Mouse (Mus musculus) G1E (cell line): Measurements from ENCODE around the gene Mapt. TPM values are rescaled to one million over a fixed set of nuclear protein-coding genes. Genes with fewer than 3 reads are reported as not detected.

Experiments
- ATAC-seq: 2 replicates; pipeline ENCODE4 v1.8.0; 2016; ENCODE audit warnings: mild to moderate bottlenecking; ENCODE audit not compliant: insufficient number of reproducible peaks, poor library complexity, low FRiP score, severe bottlenecking; ENCODE audit errors: extremely low read depth
- DNase-seq: peaks from one replicate; pipeline ENCODE4 v3.0.0; 2012; ENCODE audit warnings: low spot score
- H3K27me3 ChIP-seq: 2 replicates; pipeline ENCODE4 v1.6.1; 2012; ENCODE audit warnings: mild to moderate bottlenecking, low read length, inconsistent platforms; ENCODE audit not compliant: insufficient read depth
- H3K36me3 ChIP-seq: replicated peaks from 2 replicates; pipeline ENCODE3; 2012; ENCODE audit warnings: mild to moderate bottlenecking, inconsistent platforms
- H3K4me1 ChIP-seq: 2 replicates; pipeline ENCODE4 v1.6.1; 2012; ENCODE audit warnings: low read depth, low read length, inconsistent platforms, mixed read lengths; ENCODE audit not compliant: insufficient read depth
- H3K4me3 ChIP-seq: 2 replicates; pipeline ENCODE4 v1.5.1; 2012; ENCODE audit warnings: low read depth, mild to moderate bottlenecking, inconsistent platforms, low read length, moderate library complexity, mixed read lengths
- H3K9me3 ChIP-seq: replicated peaks from 2 replicates; pipeline ENCODE4 v1.6.1; 2012; ENCODE audit warnings: inconsistent platforms
- CTCF ChIP-seq: IDR thresholded peaks from 2 replicates; pipeline ENCODE4 v1.5.1; 2012; ENCODE audit warnings: low read depth, low read length, inconsistent platforms, mixed read lengths
- GATA1 ChIP-seq: IDR thresholded peaks from 2 replicates; pipeline ENCODE4 v1.6.1; 2012; ENCODE audit warnings: borderline replicate concordance, low read length, inconsistent platforms, mixed read lengths
- GATA2 ChIP-seq: IDR thresholded peaks from 2 replicates; pipeline ENCODE4 v1.6.1; 2012; ENCODE audit warnings: low read depth, low read length, inconsistent platforms, borderline replicate concordance
- POLR2AphosphoS5 ChIP-seq: IDR thresholded peaks from 2 replicates; pipeline ENCODE4 v1.6.1; 2012; ENCODE audit warnings: low read depth, low read length, inconsistent platforms; ENCODE audit not compliant: insufficient replicate concordance
- TAL1 ChIP-seq: conservative IDR thresholded peaks from 2 replicates; pipeline ENCODE4 v1.6.1; 2012; ENCODE audit warnings: low read depth, low read length, inconsistent platforms, mixed read lengths
- polyA plus RNA-seq: library from polyadenylated mRNA; stranded (reverse); fragments of >175 nt; gene quantifications from 2 replicates; pipeline ENCODE4 v1.2.3, GENCODE M21; 2012
- total RNA-seq, 2 experiments: library from RNA; stranded (forward) in 1 of 2; stranded (reverse) in 1 of 2; fragments of 200-1000 nt in 1 of 2; fragments of >200 nt in 1 of 2; fragmentation: Nextera tagmentation in 1 of 2; gene quantifications; 2 replicates each; pipeline ENCODE4 v1.2.3; 2014 to 2017

The Mapt gene
- total and polyA plus RNA-seq, 3 experiments: 1.2 to 7.6 (median 5.0) TPM

- no peaks in the 10 kb centered on the region for H3K27me3 ChIP-seq
- TF ChIP-seq POLR2AphosphoS5 (no peak), CTCF (no peak), TAL1 (no peak), GATA2 (no peak), GATA1 (no peak)
- peaks cover 57% of the 10 kb centered on the region for H3K36me3 ChIP-seq
- H3K4me3 ChIP-seq: no peak overlapping the region
- peaks cover 36% of the 10 kb centered on the region for H3K4me1 ChIP-seq
- DNase-seq: no peak
- H3K9me3 ChIP-seq: no peaks in the 10 kb centered on the region
- ATAC-seq: no peak; the same call in 1 of the 2 replicates
Measured at GRCm38 (mm10) chr11:104367486-104368190, 136.4 kb downstream of the Mapt start.

GRCm38 (mm10) chr11:104376291-104376690 lies 145.1 kb downstream of the Mapt start:
- no peak for DNase-seq
- no peaks in the 10 kb centered on the region for H3K27me3 ChIP-seq
- H3K9me3 ChIP-seq: no peaks in the 10 kb centered on the region
- H3K4me1 ChIP-seq: no peaks in the 10 kb centered on the region
- H3K4me3 ChIP-seq: no peak overlapping the region
- peaks cover 39% of the 10 kb centered on the region for H3K36me3 ChIP-seq
- TF ChIP-seq CTCF (no peak), GATA1 (no peak), TAL1 (no peak), POLR2AphosphoS5 (no peak), GATA2 (no peak)
- no peak for ATAC-seq

GRCm38 (mm10) chr11:104379635-104380034 lies 148.4 kb downstream of the Mapt start:
- no peak for TF ChIP-seq POLR2AphosphoS5
- no peak for TF ChIP-seq TAL1
- no peak for TF ChIP-seq GATA1
- no peak for TF ChIP-seq GATA2
- TF ChIP-seq CTCF: no peak
- ATAC-seq (no peak), DNase-seq (no peak)
- H3K27me3 ChIP-seq: no peaks in the 10 kb centered on the region
- no peak overlapping the region for H3K4me3 ChIP-seq
- peaks cover 22% of the 10 kb centered on the region for H3K36me3 ChIP-seq
- H3K4me1 ChIP-seq: peaks cover 4% of the 10 kb centered on the region; the same call in 1 of the 2 replicates
- H3K9me3 ChIP-seq: no peaks in the 10 kb centered on the region

Other genes with a start within 250 kb of the Mapt start
- gene Crhr1, start 98.5 kb upstream of the Mapt start, total RNA-seq (2014; fragmentation: Nextera tagmentation): not detected in 2 replicates
- not detected in 2 replicates for gene Crhr1, start 98.5 kb upstream of the Mapt start, total RNA-seq (2017)
- not detected in 2 replicates for gene Crhr1, start 98.5 kb upstream of the Mapt start, polyA plus RNA-seq
- not detected in 2 replicates for gene Sppl2c, start 45.1 kb upstream of the Mapt start, total RNA-seq (2014; fragmentation: Nextera tagmentation)
- gene Sppl2c, start 45.1 kb upstream of the Mapt start, total RNA-seq (2017): 0.06 and 0.16 TPM in 2 replicates
- not detected in 2 replicates for gene Sppl2c, start 45.1 kb upstream of the Mapt start, polyA plus RNA-seq
- 95.3 and 100 TPM in 2 replicates for gene Kansl1, start 237.5 kb downstream of the Mapt start, total RNA-seq (2014; fragmentation: Nextera tagmentation)
- gene Kansl1, start 237.5 kb downstream of the Mapt start, total RNA-seq (2017): 31.0 and 31.7 TPM in 2 replicates
- 143 and 170 TPM in 2 replicates for gene Kansl1, start 237.5 kb downstream of the Mapt start, polyA plus RNA-seq